Mouse (Mus musculus) cortical plate, adult 2 months (tissue): ENCODE measurements around the gene Cmip. TPM values are rescaled to one million over a fixed set of nuclear protein-coding genes. Genes with fewer than 3 reads are reported as not detected.
A peak's percentile ranks its signal among the peaks of the same experiment; 100 is the strongest.

Source experiments
- H3K27ac ChIP-seq: fragments of 200-500 bp; 2 replicates; pipeline ENCODE4 v1.5.1; 2012; ENCODE audit warnings: low read length, control low read depth, inconsistent platforms; ENCODE audit not compliant: insufficient read depth
- H3K4me1 ChIP-seq: fragments of 200-500 bp; 2 replicates; pipeline ENCODE4 v1.6.1; 2011; ENCODE audit warnings: low read length; ENCODE audit not compliant: control insufficient read depth, insufficient read depth
- H3K4me3 ChIP-seq: fragments of 200-500 bp; 2 replicates; pipeline ENCODE4 v1.5.1; 2011; ENCODE audit warnings: mild to moderate bottlenecking, low read length, control low read depth; ENCODE audit not compliant: insufficient read depth
- CTCF ChIP-seq: fragments of 200-500 bp; IDR thresholded peaks from 2 replicates; pipeline ENCODE4 v1.5.1; 2011; ENCODE audit warnings: mild to moderate bottlenecking, control low read depth, low read length; ENCODE audit not compliant: insufficient read depth; ENCODE audit errors: extremely low read depth
- POLR2A ChIP-seq: fragments of 200-500 bp; IDR thresholded peaks from 2 replicates; pipeline ENCODE4 v1.6.1; 2011; ENCODE audit warnings: mild to moderate bottlenecking, low read length, control low read depth; ENCODE audit not compliant: insufficient read depth; ENCODE audit errors: extremely low read depth
- polyA plus RNA-seq: library from polyadenylated mRNA; depleted of rRNA; stranded (reverse); fragments of >200 nt; gene quantifications from 2 replicates; pipeline ENCODE4 v1.2.3, GENCODE M21; 2012

Gene Cmip
- polyA plus RNA-seq, 1 experiment = 128 TPM

- Histone ChIP-seq H3K27ac (no peak overlapping the region), H3K4me1 (no peaks in the 10 kb centered on the region), H3K4me3 (no peak overlapping the region)
- TF ChIP-seq POLR2A (no peak), CTCF (no peak)
Measured at GRCm38 (mm10) chr8:117254496-117254895, 2.4 kb upstream of the Cmip start.

GRCm38 (mm10) chr8:117256292-117256938 lies 449 bp upstream of the Cmip start:
- H3K4me3 ChIP-seq = peak overlapping the region; percentile 99
- H3K4me1 ChIP-seq = peaks cover 4% of the 10 kb centered on the region
- H3K27ac ChIP-seq = no peak overlapping the region
- TF ChIP-seq CTCF = no peak
- TF ChIP-seq POLR2A = peak; percentile 46; the same call in 1 of the 2 replicates

- Histone ChIP-seq H3K4me3 (peak overlapping the region; percentile 99), H3K27ac (peak overlapping the region; percentile 97), H3K4me1 (peaks cover 7% of the 10 kb centered on the region)
- TF ChIP-seq POLR2A (no peak), CTCF (no peak)
Measured at GRCm38 (mm10) chr8:117257821-117258575, 1.1 kb downstream of the Cmip start.

DNA sequence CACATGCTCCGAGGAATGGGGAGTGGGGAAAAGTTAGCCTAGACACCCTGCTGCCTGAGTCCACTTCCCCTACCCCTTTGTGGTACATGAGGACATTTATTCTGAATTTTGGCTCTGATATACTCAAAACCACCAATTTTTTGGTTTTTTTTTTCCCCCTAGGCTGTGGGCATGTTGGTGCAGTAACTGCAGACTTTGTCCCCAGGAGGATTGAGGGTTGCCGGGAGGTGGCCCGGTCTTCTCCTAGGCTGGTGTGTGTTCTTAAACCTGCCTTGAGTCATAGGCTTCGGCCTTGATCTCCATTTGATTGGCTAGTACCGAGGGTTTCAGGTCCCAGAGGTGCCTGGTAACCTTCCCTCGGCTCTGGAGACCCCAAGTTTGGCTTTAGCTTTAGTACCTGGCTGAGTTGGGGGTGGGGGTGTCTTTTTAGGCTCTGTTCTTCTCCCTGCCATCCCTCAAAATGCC lies 1.7 kb downstream of the Cmip start:
- Histone ChIP-seq H3K27ac (no peak overlapping the region), H3K4me1 (peaks cover 7% of the 10 kb centered on the region), H3K4me3 (peak overlapping the region; percentile 99)
- TF ChIP-seq POLR2A (no peak), CTCF (no peak)

GRCm38 (mm10) chr8:117259431-117260001 lies 2.7 kb downstream of the Cmip start:
- no peak overlapping the region for H3K27ac ChIP-seq

GRCm38 (mm10) chr8:117260234-117260929 lies 3.5 kb downstream of the Cmip start:
- Histone ChIP-seq H3K4me1 (peaks cover 7% of the 10 kb centered on the region), H3K4me3 (peak overlapping the region; percentile 99), H3K27ac (no peak overlapping the region)
- TF ChIP-seq CTCF = no peak

More at GRCm38 (mm10) chr8:117259431-117260001, 2.7 kb downstream of the Cmip start:
- H3K4me1 ChIP-seq = peaks cover 7% of the 10 kb centered on the region
- TF ChIP-seq POLR2A (no peak), CTCF (no peak)
- peak overlapping the region; percentile 99 for H3K4me3 ChIP-seq

- no peak overlapping the region for H3K27ac ChIP-seq
- TF ChIP-seq POLR2A = no peak
- no peak for TF ChIP-seq CTCF
- peak overlapping the region; percentile 99 for H3K4me3 ChIP-seq
- peaks cover 7% of the 10 kb centered on the region for H3K4me1 ChIP-seq
Measured at GRCm38 (mm10) chr8:117260930-117261475, 4.1 kb downstream of the Cmip start.

GRCm38 (mm10) chr8:117261702-117262101 lies 4.8 kb downstream of the Cmip start:
- Histone ChIP-seq H3K4me3 (peak overlapping the region; percentile 99; the same call in 1 of the 2 replicates), H3K4me1 (peaks cover 7% of the 10 kb centered on the region), H3K27ac (no peak overlapping the region)
- TF ChIP-seq POLR2A (no peak), CTCF (no peak)

GRCm38 (mm10) chr8:117262685-117263084 lies 5.8 kb downstream of the Cmip start:
- Histone ChIP-seq H3K4me1 (peaks cover 10% of the 10 kb centered on the region), H3K4me3 (no peak overlapping the region), H3K27ac (no peak overlapping the region)
- TF ChIP-seq POLR2A (no peak), CTCF (no peak)
